ENCODE assay signal across 17 mouse cellular contexts in genomic region chr2:170675731-170676130, GRCm38 (mm10).
DNase-seq lines count a peak whose midpoint lies in the region; ATAC-seq lines count a peak whose summit lies in the region.
"Had no signal": no experiment of that assay in that cellular context is flagged by ENCODE, and none has a peak within 500 bp of the region (broad histone marks: within the 10 kb centered on the region; RNA-seq: fewer than 3 reads in every experiment).

No protein-coding gene starts in this region.

- ATAC-seq in frontal cortex, adult (ENCODE audit: low TSS enrichment) = peak; percentile 44; the same call in 1 of the 2 replicates

- DNase-seq in cerebellum, postnatal 10 days = peak; percentile 19 to 26
- no peak for DNase-seq in cerebellum, adult 9-11 months
- DNase-seq in frontal cortex, postnatal 10 days (ENCODE audit: low spot score in 2 of 2) = no peak
- DNase-seq in brain, embryonic 18.5 days (ENCODE audit: low read depth, low spot score) = peak; percentile 36
- DNase-seq in layer of hippocampus, adult 9-11 months = peak; percentile 33
- DNase-seq in neural tube, embryonic 10.5 days (ENCODE audit: extremely low spot score, low spot score) = no peak
- no peak for DNase-seq in ovary, postnatal 10 days (ENCODE audit: low spot score)
- DNase-seq: adrenal gland, postnatal 14 days; cerebellum, adult 18-20 months; cerebellum, postnatal 25 days; gastrocnemius, postnatal 10 days; heart, postnatal 14 days; kidney, adult 18-20 months; kidney, postnatal 4 days; lung, embryonic 14.5 days; lung, postnatal 36 days had no signal

Comparison
In these comparisons a context has a peak if more than half of its experiments do, and no peak if none do; other contexts are left out.
1. DNase-seq: peak in cerebellum, postnatal 10 days (2 of 2), brain, embryonic 18.5 days (single experiment) and layer of hippocampus, adult 9-11 months (single experiment); none in cerebellum, adult 9-11 months (single experiment), frontal cortex, postnatal 10 days (0 of 2), neural tube, embryonic 10.5 days (single experiment) and ovary, postnatal 10 days (single experiment).